In the genomic region with DNA sequence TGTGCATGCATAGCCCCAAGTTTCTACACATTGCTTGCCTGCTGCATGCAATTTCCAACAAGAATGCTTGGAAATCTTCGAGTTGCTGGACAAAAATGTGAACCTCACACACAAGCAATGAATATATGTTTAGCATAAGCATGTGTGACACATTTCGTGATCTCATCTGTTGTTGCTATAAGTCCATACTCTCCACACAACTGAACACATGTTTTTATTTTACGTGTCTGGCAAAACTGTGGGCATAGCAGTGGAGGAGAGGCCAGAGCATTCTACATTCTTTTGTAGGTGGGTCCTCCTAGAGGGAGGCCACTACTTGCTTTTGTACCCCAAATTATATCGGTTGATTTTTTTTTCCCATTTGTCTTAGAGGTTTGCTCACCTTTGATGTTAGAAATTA, we compare ENCODE assay signal across 17 mouse cellular contexts.
"Had no signal": no experiment of that assay in that cellular context is flagged by ENCODE, and none has a peak within 500 bp of the region (broad histone marks: within the 10 kb centered on the region; RNA-seq: fewer than 3 reads in every experiment).

No protein-coding gene starts in this region.

- H3K27ac ChIP-seq: lung, embryonic 15.5 days; macrophage; midbrain, embryonic 13.5 days; midbrain, embryonic 15.5 days; neural tube, embryonic 12.5 days had no signal

- H3K4me3 ChIP-seq: lung, embryonic 15.5 days; megakaryocyte, embryonic 14.5 days; midbrain, embryonic 13.5 days; midbrain, embryonic 15.5 days; neural tube, embryonic 12.5 days had no signal

- H3K9ac ChIP-seq: liver, postnatal 0 days; lung, embryonic 15.5 days; midbrain, embryonic 13.5 days; midbrain, embryonic 15.5 days; neural tube, embryonic 12.5 days had no signal

- H3K4me2 ChIP-seq: lung, embryonic 15.5 days; midbrain, embryonic 11.5 days; midbrain, embryonic 13.5 days; midbrain, embryonic 15.5 days; neural tube, embryonic 12.5 days had no signal

- H3K36me3 ChIP-seq: lung, embryonic 15.5 days; midbrain, embryonic 13.5 days; midbrain, embryonic 15.5 days; neural tube, embryonic 12.5 days had no signal

- H3K4me1 ChIP-seq: lung, embryonic 15.5 days; megakaryocyte, embryonic 14.5 days; midbrain, embryonic 13.5 days; midbrain, embryonic 15.5 days; neural tube, embryonic 12.5 days had no signal

- DNase-seq: liver, postnatal 0 days; lung, adult 2 months; lung, postnatal 14 days; right cerebral cortex, postnatal 25 days; right cerebral cortex, postnatal 4 days; spleen, adult 18-20 months; thymus, adult 18-20 months; thymus, postnatal 25 days; thymus, postnatal 4 days had no signal

- H3K9me3 ChIP-seq: lung, embryonic 15.5 days; megakaryocyte, embryonic 14.5 days; midbrain, embryonic 13.5 days; midbrain, embryonic 15.5 days; neural tube, embryonic 12.5 days had no signal

- H3K27me3 ChIP-seq: lung, embryonic 15.5 days; megakaryocyte, embryonic 14.5 days; midbrain, embryonic 13.5 days; midbrain, embryonic 15.5 days; neural tube, embryonic 12.5 days had no signal

- ATAC-seq: liver, postnatal 0 days; lung, postnatal 0 days; midbrain, embryonic 13.5 days; midbrain, embryonic 15.5 days had no signal
